Mouse (Mus musculus): ENCODE data around the gene Heatr1. TPM values are rescaled to one million over a fixed set of nuclear protein-coding genes. Genes with fewer than 3 reads are reported as not detected.

Heatr1 gene
- 1 to 10 TPM; 6.0 to 6.6 TPM for polyA plus RNA-seq (2012; fragmentation: generic; extraction: Trizol)

DNA sequence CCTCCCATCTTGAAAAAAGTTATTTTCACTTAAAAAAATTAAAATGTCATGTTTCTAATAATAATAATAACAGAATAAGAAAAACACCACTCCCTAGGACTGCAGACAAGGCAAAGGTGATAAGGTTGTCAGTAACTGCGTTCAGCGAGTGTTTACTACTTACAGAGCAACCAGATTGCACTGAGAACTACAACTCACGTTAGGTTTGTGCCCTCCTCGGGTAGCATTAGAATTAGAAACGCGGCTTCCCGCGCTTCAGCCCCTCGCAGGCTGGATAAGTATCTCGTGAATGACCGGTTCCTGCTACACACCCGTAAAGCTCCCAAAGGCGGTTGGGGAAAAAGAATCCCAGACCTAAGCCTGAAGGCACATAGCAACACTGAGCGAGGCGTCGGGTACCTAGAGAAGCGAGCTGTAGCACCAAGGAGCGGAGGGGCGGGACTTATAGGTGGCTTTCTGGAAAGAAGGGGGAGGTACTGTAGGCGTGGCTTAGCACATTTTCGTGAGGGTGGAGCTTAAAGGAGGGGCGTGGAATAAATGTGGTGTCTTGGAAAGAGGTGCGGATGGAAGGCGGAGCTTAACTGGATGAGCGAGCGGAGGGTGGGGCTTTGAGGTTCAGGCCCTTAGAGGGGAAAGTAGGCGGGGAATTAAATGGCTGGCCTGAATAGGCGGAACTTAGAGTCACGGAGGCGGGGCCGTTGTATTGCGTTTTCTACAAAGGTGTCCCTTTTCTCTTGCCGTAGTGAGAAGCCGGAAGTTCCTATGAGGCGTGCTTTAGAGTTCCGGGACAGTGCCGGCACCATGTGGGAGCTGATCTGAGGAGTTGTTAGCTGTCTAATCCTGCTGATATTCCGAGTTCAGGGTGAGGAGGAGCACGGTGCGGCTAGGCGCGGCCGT lies at the start of gene Heatr1:
Gene Heatr1, plus strand, starts transcription at position 419 of the 897 bp plus-strand sequence.

DNA sequence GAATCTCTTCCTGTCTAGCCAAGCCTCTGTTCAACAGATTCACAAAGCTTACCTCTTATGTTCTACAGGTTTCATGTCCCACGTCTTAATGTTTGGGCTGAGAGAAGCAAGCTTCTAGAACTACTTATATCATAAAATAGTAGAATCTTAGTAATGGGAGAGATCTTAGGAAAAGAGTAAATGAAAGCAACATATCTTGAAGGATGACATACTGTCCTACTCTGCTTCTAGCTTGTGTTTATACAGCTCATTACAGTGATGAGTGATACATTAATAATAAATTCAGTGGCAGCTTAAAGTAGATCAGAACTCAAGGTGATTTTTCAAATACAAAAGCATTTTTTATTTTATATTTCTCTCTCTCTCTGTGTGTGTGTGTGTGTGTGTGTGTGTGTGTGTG lies 70.0 kb downstream of the Heatr1 start, which contains the start of gene Lgals8:
Gene Lgals8, minus strand, starts transcription at position 101 of the 400 bp plus-strand sequence.

Other genes starting within 250 kb of the Heatr1 start
- 1 to 10 TPM; 1.8 to 5.2 TPM for gene Mtr, start 136.9 kb upstream of the Heatr1 start, polyA plus RNA-seq (2012; fragmentation: generic; extraction: Trizol)
- gene Actn2, start 54.3 kb upstream of the Heatr1 start, polyA plus RNA-seq (2012; fragmentation: generic; extraction: Trizol), result not detected
- 10 to 100 TPM in 1 of 2 experiments, 1 to 10 TPM in 1; 2.1 to 25.4 TPM for gene Lgals8, start 69.9 kb downstream of the Heatr1 start, polyA plus RNA-seq (2012; fragmentation: generic; extraction: Trizol)
- gene Edaradd, start 125.4 kb downstream of the Heatr1 start, polyA plus RNA-seq (2012; fragmentation: generic; extraction: Trizol), result under 1 TPM; under 0.01 to 0.02 TPM
- 1 to 10 TPM in 1 of 2 experiments, under 1 TPM in 1; 0.27 to 2.2 TPM for gene Ero1lb, start 170.8 kb downstream of the Heatr1 start, polyA plus RNA-seq (2012; fragmentation: generic; extraction: Trizol)